Mouse (Mus musculus) CD4-positive helper T cell, adult 2 months (primary cell): ENCODE measurements around the gene Brd4.

Source experiments
- DNase-seq: peaks from one replicate; pipeline ENCODE4 v3.0.0-alpha.2; 2012; ENCODE audit warnings: low read depth, missing footprints, low spot score

Brd4 gene

DNA sequence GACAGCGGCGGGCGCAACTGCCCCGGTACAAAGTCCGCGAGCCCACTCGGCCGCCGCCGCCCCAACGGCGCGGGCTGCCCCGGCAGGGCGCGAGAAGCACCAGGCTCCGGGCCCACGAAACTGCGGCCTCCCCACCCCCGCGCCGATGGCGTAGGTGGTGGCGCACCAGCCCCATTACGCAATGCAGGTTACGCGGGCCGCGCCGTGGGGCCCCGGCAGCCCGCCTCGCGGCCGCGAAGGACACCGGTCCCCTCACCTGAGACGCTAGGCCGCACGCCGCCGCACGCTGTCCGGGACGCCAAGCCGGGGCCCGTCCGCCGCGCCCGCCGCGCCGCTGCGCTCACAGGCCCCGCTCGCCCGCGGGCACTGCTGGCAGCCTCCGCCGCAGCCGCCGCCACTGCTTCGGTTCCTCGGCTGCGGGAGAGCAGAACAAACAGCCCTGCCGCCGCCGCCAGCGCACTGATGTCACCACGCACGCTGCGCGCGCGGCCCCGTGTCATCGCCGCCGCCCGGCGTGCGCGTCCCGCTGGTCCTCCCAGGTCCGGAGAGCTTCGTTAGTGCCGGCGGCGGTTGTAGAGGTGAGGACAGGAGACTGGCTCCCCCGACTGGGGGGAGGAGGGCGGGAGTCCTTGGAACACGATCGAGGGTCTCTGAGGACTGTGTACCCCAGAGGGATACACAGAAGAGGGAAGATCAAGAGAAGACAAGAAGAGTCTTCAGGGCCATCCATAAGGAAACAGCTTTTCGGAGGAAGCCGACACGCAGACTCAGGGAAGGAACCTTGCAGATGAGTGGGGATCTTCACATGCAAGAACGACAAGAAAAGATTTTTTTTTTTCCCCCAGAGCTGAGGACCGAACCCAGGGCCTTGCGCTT, at the start of gene Brd4:
Brd4 (minus strand) TSS at position 461 of the 876 bp plus-strand sequence.
- DNase-seq, result peak; percentile 93

DNA sequence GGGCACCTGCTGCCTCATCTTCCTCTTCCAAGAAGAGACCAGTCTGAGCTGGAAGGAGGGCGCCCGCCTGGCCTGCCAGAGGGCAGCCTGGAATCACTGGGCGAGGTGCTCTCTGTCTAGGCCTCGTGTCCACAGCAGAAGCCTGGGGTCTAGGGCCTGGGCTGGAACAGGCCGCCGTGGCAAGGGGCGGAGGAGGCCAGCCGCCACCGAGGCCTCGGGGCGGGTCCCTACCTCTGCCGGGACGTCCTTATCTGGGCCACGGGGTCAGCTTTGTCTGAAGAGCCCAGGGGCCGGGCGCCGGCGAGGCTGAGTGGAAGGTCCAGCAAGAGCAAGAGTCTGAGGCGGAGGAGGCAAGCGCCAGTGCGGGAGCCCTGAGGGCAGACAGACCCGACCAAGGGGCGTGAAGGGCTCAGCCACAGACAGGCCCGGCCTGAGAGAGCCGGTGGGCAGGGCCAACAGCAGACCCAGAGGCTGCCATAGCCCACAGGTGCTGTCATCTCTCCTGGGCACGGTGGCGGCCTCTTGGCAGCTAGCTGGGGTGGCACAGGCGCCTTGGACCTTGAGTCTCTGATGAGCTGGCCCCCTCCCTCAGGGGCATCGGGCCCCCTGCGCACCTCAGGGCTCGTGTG, 49.3 kb upstream of the Brd4 start:
- no peak for DNase-seq

DNA sequence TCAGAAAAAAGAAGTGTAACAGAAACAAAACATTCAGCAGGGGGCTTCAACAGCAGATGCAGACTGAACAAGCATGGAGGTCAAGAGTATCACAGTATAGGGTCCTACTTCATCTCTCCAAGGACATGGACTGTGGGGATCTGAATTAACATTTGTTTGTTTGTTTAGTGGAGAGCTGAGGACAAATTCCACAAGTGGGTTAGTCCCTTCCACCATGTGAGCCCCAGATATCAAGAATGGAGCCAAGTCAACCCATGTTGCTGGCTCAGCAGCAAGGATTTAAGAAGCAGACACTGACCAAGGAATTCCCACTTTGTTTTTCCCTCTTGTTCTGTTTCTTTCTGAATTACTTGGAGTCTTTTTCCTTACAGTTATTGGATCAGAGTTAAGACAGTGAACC, 43.0 kb upstream of the Brd4 start:
- no peak for DNase-seq

DNA sequence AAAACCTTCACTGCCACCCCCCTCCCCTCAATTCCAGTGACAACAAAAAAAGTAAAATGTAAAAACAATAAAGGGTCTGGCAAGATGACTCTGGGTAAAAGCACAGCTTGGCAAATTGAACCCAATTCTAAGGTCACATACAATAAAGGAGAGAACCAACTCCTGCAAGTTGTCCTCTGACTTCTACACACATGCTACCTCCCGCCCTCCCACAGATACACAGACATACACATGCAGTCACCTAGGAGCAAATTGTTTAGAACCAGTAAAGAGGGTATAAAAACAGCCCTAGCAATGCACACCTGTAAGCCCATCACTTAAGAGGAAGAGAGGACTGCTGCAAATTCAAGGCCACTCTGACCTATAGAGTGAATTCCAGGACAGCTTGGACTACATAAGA, 38.3 kb upstream of the Brd4 start:
- DNase-seq, result no peak

DNA sequence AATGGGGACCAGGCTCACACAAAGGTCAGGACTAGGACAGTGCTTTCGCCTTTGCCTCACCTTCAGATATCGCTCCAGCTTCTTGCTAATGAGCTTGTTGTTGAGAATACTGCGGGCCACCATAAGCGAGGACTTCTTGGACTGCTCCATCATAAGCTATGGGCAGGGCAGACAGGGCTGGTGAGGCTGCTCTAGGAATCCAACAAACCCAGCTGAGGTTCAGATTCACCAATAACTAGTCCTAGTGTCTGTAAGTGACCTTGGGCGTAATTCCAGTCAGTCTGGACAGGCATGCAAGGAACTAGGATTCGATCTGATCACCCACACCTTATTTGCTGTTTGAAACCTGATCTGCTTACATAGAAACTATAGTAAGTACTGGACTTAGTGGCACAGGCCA, 37.3 kb upstream of the Brd4 start:
- DNase-seq, result no peak

DNA sequence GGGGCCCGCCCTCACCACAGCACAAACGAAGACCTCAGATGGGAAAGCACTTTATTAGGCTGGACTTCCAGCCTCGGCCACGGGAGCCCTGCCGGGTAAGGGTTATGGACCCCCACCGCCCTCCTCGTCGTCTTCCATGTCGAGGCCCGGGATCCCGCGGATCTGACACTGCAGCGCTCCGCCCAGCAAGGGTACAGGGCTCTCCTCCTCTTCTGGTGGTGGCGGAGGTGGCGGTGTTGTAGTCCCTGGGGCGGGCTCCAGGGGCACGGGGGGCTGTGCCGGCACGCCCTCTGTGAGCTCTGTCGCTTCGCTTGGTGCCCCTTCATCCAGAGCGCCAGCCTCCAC, 36.8 kb upstream of the Brd4 start:
- DNase-seq, result no peak

DNA sequence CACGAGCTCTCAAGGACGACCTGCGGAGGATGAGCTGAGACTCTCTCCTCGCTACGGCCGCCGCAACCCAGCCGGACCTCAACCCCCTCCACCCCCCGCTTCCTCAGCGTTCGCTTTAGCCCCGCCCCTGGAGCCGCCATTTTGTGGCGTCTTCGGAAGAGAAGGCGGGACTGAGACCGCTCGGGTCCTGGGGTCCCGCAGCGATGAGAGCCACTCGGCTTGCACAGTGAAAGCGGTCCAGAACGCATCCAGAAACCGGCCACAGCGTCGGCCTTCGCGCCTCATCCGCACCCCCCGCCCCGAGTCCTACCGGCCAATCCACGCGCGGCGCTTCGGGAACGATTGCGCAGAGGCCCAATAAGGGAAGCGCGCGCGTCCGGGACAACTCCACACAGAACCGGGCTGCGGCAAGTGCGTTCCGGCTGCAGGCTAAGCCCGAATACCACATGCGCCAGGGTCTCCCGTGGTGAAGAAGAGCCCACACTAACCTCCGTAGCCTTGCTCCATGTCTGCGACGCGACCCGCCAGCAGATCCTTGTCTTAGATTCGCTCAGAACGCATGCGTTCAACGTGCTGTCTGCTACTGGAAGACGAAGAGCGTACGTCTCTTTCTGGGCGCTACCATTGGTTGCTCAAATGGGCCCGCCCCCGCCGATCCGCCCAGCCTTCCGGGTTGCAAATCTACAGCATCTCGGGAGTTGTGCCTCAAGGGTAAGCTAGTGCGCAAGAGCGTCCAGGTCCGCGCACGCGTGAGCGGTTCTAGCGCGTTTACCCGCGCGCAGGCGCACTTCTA, 36.3 kb upstream of the Brd4 start, which contains the start of gene Akap8:
Akap8 (minus strand) TSS at position 642 of the 793 bp plus-strand sequence.
- DNase-seq, result peak; percentile 99

DNA sequence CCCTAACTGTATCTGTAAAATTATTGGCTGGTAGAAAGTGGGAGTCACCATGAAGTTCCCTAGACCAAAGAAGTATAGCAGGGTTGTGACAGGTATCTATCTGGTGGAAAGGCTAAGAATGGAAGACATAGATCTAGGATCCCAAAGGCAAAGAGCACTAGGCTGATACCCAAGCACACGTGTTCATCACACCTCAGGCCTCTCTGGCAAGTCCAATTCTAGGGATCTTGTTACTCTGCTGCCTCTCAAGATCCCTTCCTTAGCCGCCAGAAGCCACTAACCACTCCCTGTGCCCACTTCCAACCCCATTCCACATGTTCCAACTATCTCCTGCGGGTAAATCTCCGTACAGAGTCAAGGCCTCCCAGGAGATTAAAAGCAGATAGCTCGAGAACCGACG, 35.4 kb upstream of the Brd4 start:
- peak; percentile 25 for DNase-seq

DNA sequence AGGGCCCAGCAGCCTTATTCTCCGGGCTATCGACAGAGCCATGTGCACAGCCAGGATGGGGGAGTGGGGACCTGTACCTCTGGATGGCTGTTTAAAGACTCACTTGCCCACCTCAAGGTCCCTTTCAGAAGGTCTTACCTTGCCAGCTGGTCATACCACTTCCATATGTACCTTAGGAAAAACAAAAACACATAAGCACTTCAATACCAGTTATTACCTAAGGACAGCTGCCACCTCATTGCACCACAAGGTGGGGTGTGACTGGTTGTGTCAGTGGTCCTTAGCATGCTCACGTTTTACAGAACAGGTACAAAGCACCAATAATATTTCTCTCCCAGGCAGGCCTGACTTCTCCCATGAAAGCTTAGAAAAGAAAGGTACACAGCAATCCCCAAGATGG, 33.2 kb upstream of the Brd4 start:
- no peak for DNase-seq

DNA sequence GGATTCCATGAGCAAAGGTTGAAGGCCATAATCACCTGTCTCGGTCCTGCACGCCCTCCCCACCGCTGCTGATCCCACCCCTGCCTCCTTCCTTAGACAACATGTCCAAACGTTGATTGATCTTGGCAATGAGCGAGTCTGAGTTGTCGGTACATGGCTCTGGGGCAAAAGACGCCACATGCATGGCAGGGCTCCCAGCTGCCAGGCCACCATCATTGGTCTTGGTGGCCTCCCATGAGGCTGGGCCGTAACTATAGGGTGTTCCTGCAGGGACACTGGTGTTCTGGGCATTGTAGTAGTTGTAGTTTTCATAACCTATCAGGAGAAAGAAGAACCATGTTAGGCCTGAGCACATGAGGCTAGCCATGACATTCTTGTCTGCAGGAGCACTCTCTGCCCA, 32.5 kb upstream of the Brd4 start:
- no peak for DNase-seq

DNA sequence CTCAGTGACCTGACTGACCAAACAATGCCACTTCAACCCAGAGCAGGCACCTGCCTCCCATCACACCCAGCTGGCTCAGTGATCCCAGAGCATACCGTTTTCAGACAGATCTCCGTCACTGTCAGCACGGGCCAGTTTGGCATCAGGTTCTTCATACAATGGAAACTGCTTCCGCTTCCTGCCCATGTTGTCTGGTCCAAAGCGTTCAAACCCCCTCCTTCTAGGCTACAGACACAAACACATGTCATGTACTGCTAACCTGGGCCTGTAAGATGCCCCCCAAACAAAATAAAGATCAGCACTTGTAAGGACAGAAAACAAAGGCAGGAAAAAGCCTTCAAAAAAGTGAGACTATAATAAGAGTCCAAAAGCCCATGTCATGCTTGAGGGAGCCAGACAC, 31.0 kb upstream of the Brd4 start:
- no peak for DNase-seq

DNA sequence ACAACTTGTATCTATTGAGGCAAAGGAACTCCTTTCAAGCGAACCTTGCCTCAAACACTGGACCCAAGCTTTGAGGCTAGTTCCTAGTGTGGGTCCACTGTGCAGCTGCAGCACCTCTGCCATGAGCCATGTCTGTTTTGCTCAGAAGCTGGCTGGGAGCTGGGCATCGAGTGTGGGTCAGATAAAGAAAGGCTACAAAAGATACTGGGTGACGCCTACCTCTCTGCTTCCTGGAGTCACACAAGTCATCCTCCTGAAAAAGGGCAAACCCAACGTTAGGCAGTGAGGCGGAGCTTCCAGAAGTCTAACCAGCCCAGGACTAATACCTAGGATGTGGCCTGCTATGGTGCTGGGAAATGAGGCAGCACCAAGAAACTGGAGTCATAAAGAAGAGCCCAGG, 29.4 kb upstream of the Brd4 start:
- DNase-seq, result no peak

DNA sequence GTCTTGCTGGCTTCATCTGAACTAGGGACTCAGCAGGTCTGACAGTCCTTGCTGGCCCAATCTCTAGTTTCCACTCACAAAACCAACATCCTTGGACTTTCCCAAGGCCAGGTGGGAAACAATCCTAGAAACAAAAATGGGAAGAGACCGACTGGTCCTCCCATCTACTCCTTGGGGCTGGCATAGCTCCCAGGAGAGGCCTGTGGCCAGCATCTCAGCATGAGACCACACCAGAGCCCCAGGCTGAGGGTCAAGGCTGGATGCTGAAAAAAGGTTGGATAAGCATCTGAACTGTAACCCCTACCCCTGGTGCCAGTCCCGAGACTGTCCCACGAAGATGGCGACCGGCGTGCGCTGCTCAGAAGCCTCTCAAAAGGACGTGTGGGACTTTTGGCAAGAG, 28.3 kb upstream of the Brd4 start:
- no peak for DNase-seq

DNA sequence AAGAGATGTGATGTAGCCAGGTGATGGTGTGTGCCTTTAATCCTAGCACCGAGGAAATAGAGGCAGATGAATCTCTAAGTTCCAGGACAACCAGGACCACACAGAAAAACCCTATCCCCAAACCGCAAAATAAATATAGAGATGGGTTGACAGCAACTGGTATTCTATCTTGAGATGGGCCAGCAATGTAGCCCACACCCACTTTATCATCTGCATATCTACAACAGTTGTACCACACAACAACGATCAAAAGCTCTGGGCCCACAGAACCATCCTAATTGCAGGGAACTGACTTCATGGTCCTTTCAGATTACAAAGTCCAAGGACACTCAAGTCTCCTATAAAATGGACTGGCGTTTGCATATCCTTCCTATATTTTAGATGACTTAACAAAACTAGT, 23.4 kb upstream of the Brd4 start:
- DNase-seq, result no peak

DNA sequence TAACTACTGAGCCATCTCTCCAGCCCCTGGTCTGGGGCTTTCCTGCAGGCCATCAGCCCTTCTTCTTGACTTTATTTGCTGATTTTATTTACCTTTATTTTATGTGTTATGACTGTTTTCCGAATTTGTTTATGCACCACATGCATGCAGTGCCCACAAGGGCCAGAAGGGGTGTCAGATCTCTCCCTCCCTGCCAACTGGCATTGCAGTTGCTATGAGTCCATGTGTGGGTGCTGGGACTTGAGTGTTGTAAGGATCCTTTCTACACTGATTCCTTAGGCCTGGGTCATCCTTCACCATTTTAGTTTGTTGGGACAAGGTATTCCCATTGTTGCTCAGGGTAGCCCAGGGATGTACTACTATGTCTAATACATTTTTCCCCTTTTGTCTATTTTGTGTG, 13.6 kb upstream of the Brd4 start:
- DNase-seq, result no peak

DNA sequence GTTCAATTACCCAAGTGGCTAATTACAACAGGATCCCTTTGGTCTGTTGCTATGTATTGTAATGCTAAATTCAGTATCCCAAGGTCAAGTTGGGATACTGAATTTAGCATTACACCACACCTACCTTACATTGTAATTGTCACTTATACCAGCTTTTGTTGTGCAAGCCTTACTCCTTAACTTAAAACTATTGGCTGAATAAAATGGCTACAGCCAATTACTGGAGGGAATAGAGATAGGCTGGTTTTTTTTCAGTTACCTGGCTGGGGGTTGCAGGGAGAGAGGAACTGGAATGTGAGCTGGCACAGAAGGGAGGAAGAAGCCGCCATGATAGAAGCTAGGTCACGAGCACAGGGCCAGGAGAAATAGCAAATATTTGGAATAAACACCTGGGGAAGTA, 11.4 kb upstream of the Brd4 start:
- no peak for DNase-seq

DNA sequence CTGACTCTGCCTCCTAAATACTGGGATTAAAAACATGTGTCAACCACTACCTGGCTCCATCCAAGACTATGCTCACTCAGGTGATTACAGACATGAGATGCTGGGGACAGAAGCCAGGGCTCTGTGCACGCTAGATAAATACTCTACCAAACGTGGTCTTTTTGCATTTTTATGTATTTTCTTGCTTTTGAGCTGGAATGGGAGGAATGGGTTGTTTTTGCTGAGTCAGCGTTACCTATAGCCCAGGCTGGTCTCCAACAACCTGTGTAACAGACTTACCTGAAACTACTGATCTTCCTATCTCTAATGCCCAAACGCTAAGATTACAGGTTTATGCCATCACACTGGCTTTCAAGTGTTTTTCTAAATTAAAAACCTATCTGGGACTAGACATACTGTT, 10.6 kb upstream of the Brd4 start:
- no peak for DNase-seq

DNA sequence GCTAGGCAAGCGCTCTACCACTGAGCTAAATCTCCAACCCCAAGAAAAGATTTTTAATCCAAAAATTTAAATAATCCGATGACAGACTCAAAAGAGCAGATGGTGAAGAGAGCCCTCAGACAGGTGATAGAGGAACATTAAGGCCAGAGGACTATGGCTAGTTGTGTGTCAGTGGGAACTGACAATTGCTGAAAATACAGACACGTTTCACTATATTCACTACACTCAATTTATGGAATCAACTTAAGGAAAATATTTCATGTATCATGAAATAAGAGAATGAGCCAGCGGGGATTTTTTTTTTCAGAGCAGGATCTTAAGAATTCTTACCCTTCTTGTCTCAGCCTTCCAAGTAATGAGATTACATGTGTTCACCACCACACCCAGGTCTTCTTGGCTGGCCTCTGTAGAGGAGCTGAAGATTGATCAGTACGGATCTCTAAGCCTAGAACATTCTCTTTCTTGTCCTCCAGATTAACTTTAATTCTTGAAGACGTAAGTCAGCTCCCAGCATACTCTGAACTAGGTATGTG, 682 bp upstream of the Brd4 start:
- no peak for DNase-seq

DNA sequence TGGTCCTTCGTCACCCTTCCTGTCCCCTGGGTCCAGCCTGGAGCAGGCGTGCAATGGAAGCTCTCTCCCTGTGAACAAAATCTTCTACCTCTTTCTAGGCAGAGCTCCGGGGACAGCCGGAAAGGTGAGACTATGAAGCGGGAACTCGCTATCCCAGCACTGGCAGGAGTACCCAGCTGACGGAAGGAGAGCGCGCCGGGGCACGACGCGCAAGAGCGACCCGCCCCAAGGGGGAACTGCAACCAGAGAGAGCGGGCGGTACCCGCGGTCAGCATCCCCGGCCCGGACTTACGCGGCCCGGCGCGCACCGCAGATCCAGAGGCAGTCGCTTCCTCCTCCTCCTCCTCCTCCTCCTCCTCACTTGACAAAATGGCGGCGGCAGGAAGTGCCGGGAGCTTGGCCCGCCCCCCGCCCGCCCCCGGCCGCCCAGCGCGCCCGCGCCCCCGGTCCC, 726 bp downstream of the Brd4 start:
- peak; percentile 86 for DNase-seq

DNA sequence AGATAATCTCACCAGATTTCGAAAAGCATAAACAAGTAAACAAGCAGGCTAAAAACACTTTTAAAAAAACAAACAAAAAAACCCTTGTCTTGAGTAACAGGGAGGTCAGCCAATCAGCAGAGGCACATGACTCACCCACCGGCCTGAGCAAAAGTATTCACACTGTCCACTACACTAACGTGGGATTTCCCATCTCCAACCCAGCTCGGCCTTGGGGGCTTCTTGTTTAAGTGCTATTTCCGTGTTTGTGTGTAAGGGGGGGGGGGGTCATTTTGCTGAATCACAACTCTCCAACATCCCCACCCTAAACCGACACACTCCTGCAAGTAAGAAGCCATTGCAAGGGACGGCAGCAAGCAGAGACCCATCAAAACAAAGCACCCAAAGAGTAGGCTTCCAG, 1.2 kb downstream of the Brd4 start:
- no peak for DNase-seq

DNA sequence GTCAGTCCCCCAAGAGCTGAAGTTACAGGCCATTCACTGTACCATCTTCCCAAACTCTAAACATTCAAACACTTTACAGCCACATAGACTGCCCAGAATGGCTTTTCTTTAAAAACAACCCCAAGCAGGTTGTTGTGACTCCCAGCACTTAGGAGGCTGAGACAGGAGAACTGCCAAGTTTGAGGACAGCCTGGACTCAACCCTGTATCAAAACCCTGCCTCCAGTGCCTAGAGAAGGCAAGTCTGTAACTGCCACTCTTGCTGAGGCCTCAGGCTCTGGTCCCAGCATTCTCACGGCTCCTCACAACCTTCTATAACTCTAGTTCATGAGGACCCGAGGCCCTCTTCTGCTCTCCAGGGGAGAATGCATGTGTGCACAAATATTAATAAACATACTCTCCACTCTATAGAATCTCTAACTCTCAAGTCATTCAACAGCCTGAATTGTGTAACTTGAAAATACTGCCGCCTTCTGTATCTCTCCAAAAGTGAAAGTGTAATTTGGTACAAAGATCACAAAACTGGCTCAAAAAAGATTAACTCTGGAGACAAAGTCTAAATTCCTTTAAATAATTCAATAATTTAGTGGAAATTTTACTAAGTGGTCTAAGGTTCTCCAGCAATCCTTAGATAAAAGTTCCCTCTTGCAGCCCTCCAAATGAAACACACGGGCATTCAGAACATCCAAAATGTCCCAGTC, 2.8 kb downstream of the Brd4 start:
- peak; percentile 26 for DNase-seq

DNA sequence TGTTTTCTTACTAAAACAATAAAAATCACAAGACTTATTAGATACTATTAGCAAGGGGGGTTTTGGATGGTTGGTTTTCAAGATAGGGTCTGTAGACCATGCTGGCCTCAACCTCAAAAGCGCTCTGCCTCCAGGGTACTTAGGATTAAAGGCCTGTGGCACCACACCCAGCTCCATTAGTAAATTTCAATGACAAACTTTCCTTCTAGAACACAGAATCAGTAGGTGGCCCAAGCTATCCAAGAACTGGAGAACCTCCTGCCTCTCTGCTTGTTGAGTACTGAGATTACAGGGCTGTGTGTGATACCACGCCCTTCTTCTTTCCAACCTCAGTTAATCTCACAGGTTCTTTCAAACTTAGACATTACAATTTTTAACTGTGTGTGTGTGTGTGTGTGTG, 3.4 kb downstream of the Brd4 start:
- DNase-seq, result peak; percentile 32
